In genomic region chr11:70742117-70742516, GRCm38 (mm10) we compare ENCODE assay signal across 19 mouse cellular contexts.
"Had no signal": no experiment of that assay in that cellular context is flagged by ENCODE, and none has a peak within 500 bp of the region (broad histone marks: within the 10 kb centered on the region; RNA-seq: fewer than 3 reads in every experiment).

No protein-coding gene starts in this region.

- DNase-seq: kidney, adult 18-20 months; kidney, adult 9 months; kidney, postnatal 14 days; kidney, postnatal 4 days; lung, adult 2 months; lung, postnatal 14 days; lung, postnatal 4 days; midbrain, embryonic 14.5 days; thymus, postnatal 25 days had no signal

- H3K4me1 ChIP-seq: limb, embryonic 13.5 days; neural tube, embryonic 12.5 days; neural tube, embryonic 15.5 days; stomach, embryonic 15.5 days had no signal

- H3K36me3 ChIP-seq: limb, embryonic 10.5 days; limb, embryonic 13.5 days; liver, embryonic 15.5 days; neural tube, embryonic 12.5 days; neural tube, embryonic 15.5 days; stomach, embryonic 15.5 days had no signal

- ATAC-seq: inflammation-experienced regulatory T-cells, adult 6 months; intestine, embryonic 16.5 days had no signal

- H3K27ac ChIP-seq: limb, embryonic 10.5 days; limb, embryonic 13.5 days; liver, embryonic 15.5 days; neural tube, embryonic 12.5 days; neural tube, embryonic 15.5 days; stomach, embryonic 15.5 days had no signal

- H3K9ac ChIP-seq: limb, embryonic 13.5 days; liver, embryonic 15.5 days; neural tube, embryonic 12.5 days; neural tube, embryonic 15.5 days; stomach, embryonic 15.5 days had no signal

- H3K27me3 ChIP-seq: limb, embryonic 13.5 days; neural tube, embryonic 12.5 days; neural tube, embryonic 15.5 days; stomach, embryonic 15.5 days had no signal

- H3K4me2 ChIP-seq: limb, embryonic 13.5 days; liver, embryonic 11.5 days; liver, embryonic 15.5 days; midbrain, embryonic 11.5 days; neural tube, embryonic 12.5 days; neural tube, embryonic 15.5 days; stomach, embryonic 15.5 days had no signal

- H3K9me3 ChIP-seq: limb, embryonic 10.5 days; limb, embryonic 13.5 days; liver, embryonic 15.5 days; neural tube, embryonic 12.5 days; neural tube, embryonic 15.5 days; stomach, embryonic 15.5 days had no signal

- H3K4me3 ChIP-seq: limb, embryonic 10.5 days; limb, embryonic 13.5 days; liver, embryonic 15.5 days; neural tube, embryonic 12.5 days; neural tube, embryonic 15.5 days; stomach, embryonic 15.5 days had no signal
